Mouse (Mus musculus): ENCODE measurements around the gene Gpr83. TPM values are rescaled to one million over a fixed set of nuclear protein-coding genes. Genes with fewer than 3 reads are reported as not detected.

The Gpr83 gene
- polyA plus RNA-seq (2016; fragmentation: Nextera tagmentation; extraction: Ambion mirVana): 0.08 TPM in 1 of 2 replicates, not detected in the other

DNA sequence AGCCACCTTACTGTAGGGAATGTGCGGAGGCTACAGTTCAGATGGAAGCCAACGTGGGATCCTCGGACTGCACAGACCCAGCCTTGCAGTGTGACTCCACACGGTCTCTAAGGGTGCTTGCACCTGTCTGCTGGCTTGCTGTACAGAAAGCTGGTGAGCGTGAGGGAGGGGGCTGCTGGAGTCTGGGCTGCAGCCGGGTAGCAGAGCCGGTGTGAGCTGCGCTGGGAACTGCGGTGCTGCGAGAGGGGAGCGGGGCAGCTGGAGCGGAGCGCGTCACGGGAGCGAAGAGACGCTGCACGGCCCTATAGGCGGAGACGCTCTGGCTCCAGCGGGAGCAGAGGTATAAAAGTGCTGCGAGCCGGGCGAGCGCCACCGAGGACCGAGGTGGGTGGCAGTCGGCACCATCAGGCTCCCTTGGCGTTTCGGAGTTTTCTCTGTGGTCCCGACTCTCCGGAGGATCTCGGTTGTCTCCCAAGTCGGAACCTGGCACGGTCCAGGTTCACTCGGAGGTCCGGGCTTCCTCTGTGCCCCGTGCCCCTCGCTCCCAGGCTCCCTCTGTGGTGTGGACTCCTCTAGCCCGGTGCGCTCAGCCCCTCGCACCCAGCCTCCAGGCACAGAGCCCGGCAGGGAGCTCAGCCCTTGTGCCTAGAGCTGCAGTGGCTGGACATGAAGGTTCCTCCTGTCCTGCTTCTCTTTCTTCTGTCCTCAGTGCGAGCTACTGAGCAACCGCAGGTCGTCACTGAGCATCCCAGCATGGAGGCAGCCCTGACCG is at the start of gene Gpr83:
Gene Gpr83, plus strand, starts transcription at position 343 of the 772 bp plus-strand sequence.
- 2% methylated on average over 47 of the region's 47 CpGs for WGBS
- Histone ChIP-seq H3K27ac (no peak within 1 kb of the TSS), H3K27me3 (ENCODE audit: low read depth, poor library complexity, severe bottlenecking) (peaks cover 62% of the 10 kb centered on the region)

DNA sequence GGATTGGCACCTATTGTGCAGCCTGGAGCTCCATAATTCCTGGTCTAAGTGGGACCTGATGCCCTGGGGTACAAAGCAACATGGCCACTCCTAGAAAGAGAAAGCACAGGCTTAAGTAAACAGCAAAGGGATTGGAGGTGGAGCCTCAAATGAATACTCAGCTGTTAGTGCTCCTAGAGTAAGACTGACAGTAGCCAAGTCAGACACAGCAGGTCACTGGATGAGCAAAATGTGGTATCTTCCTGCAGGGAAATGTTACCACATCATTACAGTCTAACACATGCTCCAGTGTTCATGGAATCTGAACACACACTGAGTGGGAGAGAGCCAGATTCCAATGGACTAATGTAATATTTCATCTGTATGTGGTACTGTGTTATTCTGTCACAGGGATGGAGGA is 38.6 kb upstream of the Gpr83 start:
- no peaks in the 10 kb centered on the region for H3K27me3 ChIP-seq (ENCODE audit: low read depth, poor library complexity, severe bottlenecking)

More for the DNA sequence above, at the start of gene Gpr83:
- peak; percentile 70 for DNase-seq (ENCODE audit: low spot score)
- H3K4me1 ChIP-seq: peaks cover 10% of the 10 kb centered on the region
- H3K4me3 ChIP-seq: peak within 1 kb of the TSS; percentile 56
- no peaks in the 10 kb centered on the region for H3K9me3 ChIP-seq (replicated peaks)
- no peaks in the 10 kb centered on the region for H3K36me3 ChIP-seq

DNA sequence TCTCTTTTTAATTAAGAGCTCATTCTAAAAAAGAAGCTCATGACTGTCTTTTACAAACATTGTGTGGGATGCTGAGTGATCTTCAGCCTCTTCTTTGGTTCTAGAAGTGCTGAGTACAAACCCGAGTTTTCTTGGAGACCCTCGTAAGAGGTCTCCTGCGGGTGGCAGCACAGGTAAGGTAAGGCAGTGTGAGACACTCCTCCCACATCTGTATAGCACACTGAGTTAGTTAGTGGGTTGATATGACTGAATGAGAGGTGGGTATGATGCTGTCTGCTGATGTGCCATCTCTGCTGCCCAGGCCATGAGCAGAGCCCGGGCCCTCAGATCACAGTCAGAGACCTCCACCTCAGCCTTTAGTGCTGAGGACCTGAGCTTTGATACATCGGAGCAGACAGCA is 35.2 kb upstream of the Gpr83 start:
- Histone ChIP-seq H3K4me3 (no peak overlapping the region), H3K4me1 (no peaks in the 10 kb centered on the region), H3K27me3 (ENCODE audit: low read depth, poor library complexity, severe bottlenecking) (no peaks in the 10 kb centered on the region), H3K36me3 (peaks cover 90% of the 10 kb centered on the region), H3K9me3 (replicated peaks) (no peaks in the 10 kb centered on the region), H3K27ac (no peak overlapping the region)
- DNase-seq (ENCODE audit: low spot score): no peak
- WGBS: 93% methylated on average over 5 of the region's 5 CpGs

More for the DNA sequence above, 38.6 kb upstream of the Gpr83 start:
- no peaks in the 10 kb centered on the region for H3K9me3 ChIP-seq (replicated peaks)
- no peak for DNase-seq (ENCODE audit: low spot score)
- no peaks in the 10 kb centered on the region for H3K4me1 ChIP-seq
- no peak overlapping the region for H3K4me3 ChIP-seq
- H3K27ac ChIP-seq: no peak overlapping the region
- peaks cover 95% of the 10 kb centered on the region for H3K36me3 ChIP-seq

DNA sequence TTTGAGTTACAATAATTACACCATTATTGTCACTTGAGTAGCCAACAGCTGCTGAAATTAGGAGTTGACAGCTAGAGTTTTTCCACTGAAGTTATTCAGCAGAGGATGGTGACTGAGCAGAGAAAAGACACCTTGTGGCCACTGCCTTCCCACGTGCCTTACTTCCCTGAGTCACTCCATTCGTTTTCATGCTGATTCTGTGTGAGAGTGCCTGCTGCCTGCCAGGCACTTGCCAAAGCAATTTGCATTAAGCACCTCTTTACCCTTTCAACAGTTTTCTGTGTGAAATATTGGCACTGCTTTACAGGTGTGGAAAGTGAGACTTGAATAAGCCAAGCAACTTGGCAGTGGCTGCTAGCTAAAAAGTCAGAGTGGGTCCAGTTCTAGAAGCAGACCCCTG is 32.1 kb upstream of the Gpr83 start:
- no peak overlapping the region for H3K27ac ChIP-seq
- H3K36me3 ChIP-seq: peaks cover 89% of the 10 kb centered on the region
- H3K4me1 ChIP-seq: no peaks in the 10 kb centered on the region
- WGBS: 58% methylated on average over 2 of the region's 2 CpGs
- DNase-seq (ENCODE audit: low spot score): no peak
- no peak overlapping the region for H3K4me3 ChIP-seq
- H3K27me3 ChIP-seq (ENCODE audit: low read depth, poor library complexity, severe bottlenecking): no peaks in the 10 kb centered on the region
- H3K9me3 ChIP-seq (replicated peaks): no peaks in the 10 kb centered on the region

DNA sequence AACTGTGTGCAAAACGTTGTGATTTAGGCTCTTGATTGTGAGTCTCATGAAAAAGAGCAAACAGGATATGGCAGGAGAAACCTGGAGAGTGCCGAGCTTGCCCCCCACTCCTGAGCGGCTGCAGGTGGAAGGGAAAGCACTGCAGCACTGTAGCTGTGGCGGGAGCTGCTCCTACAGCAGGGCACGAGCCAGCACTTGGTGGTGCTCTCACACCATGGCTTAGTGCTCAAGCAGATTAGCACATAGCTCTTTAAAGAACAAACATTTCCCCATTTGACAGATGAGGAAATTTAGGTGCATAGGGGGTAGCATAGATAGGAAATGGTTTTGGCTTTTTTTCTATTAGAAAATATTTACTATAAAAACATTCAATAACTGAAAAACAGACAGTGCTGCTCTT is 28.0 kb upstream of the Gpr83 start:
- H3K4me3 ChIP-seq: no peak overlapping the region
- 86% methylated on average over 5 of the region's 5 CpGs for WGBS
- no peak overlapping the region for H3K27ac ChIP-seq
- H3K36me3 ChIP-seq: peaks cover 90% of the 10 kb centered on the region
- no peak for DNase-seq (ENCODE audit: low spot score)
- H3K27me3 ChIP-seq (ENCODE audit: low read depth, poor library complexity, severe bottlenecking): no peaks in the 10 kb centered on the region
- H3K4me1 ChIP-seq: no peaks in the 10 kb centered on the region
- H3K9me3 ChIP-seq (replicated peaks): no peaks in the 10 kb centered on the region

DNA sequence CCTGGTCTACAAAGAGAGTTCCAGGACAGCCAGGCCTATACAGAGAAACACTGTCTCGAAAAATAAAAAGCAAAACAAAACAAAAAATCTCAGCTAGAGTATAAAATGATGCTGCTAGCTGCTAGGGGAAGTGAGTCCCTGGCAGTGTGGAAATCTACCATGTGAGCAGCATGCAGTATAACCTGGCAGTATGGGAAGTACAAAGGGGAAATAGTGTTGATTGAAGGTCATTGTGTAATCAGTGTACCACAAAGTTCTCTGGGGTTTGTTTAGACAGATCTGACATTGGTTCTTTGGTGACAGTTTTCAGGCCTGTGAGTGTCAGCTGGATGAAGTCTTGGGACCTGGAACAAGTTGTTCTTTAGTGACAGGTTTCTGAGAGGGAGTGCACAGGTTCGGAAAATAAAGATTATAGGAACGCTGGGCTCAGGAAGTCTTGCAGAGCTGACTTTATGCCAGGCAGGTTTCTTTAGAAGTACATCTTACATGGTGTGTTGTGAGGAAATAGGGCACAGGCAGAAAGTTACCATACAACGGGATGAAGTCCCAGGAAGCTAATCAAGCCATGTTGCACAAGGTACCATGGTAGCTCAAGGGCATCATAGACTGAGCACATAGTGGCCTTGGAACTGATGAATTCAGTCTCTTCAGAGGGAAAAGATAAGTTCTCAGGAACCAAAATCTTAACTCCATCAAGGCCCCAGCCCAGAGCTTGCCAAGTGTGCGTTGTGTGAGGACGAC is 24.5 kb upstream of the Gpr83 start:
- H3K36me3 ChIP-seq: peaks cover 66% of the 10 kb centered on the region
- 90% methylated on average over 6 of the region's 6 CpGs for WGBS
- DNase-seq (ENCODE audit: low spot score): no peak
- H3K27ac ChIP-seq: no peak overlapping the region
- no peaks in the 10 kb centered on the region for H3K9me3 ChIP-seq (replicated peaks)
- no peaks in the 10 kb centered on the region; the same call in 1 of the 2 replicates for H3K4me1 ChIP-seq
- no peaks in the 10 kb centered on the region for H3K27me3 ChIP-seq (ENCODE audit: low read depth, poor library complexity, severe bottlenecking)
- H3K4me3 ChIP-seq: no peak overlapping the region

DNA sequence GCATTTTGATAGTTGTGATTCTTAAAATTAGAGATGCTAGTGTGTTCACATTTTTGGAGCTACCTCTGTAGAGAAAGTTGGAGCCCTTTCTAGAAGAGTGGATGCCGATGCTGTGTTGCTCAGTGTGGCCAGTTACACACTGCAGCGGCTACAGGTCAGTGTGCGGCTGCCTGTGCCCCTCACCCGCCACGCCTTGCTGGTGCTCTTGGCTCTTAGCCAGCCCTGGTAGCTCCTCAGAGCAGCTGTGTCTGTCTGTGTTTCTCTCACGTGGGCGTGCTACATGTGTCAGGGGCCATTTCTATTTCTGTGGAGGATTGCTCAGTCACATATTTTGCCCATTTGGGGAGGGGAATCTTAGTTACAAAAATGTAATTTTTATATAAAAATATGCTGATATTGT is 20.5 kb upstream of the Gpr83 start:
- H3K4me3 ChIP-seq: no peak overlapping the region
- no peak overlapping the region for H3K27ac ChIP-seq
- WGBS: 90% methylated on average over 7 of the region's 7 CpGs
- no peaks in the 10 kb centered on the region for H3K27me3 ChIP-seq (ENCODE audit: low read depth, poor library complexity, severe bottlenecking)
- DNase-seq (ENCODE audit: low spot score): no peak
- no peaks in the 10 kb centered on the region for H3K9me3 ChIP-seq (replicated peaks)
- H3K4me1 ChIP-seq: peaks cover 14% of the 10 kb centered on the region
- H3K36me3 ChIP-seq: peaks cover 26% of the 10 kb centered on the region

DNA sequence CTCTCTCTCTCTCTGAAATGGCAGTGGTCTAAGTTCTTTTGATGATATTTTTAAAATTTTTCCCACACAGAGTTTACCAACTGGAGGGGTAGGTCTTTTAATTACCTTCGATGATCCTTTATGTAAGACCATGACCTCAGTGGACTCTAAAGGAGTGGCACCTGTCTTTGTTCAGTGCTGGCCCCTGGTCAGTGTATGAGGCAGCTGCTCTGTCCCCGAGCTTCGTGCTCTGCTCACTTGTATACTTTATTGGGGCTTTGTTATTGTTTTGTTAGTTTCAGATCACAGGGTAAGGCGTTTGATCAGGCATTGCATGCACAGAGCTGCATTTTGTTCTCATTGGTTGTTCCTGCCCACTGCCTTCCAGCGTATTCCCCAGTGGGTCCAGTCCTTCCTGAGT is 20.0 kb upstream of the Gpr83 start:
- H3K27ac ChIP-seq: no peak overlapping the region
- H3K4me3 ChIP-seq: no peak overlapping the region
- peaks cover 14% of the 10 kb centered on the region for H3K4me1 ChIP-seq
- no peak for DNase-seq (ENCODE audit: low spot score)
- H3K36me3 ChIP-seq: peaks cover 22% of the 10 kb centered on the region
- WGBS: 85% methylated on average over 5 of the region's 5 CpGs
- no peaks in the 10 kb centered on the region for H3K9me3 ChIP-seq (replicated peaks)
- H3K27me3 ChIP-seq (ENCODE audit: low read depth, poor library complexity, severe bottlenecking): no peaks in the 10 kb centered on the region

DNA sequence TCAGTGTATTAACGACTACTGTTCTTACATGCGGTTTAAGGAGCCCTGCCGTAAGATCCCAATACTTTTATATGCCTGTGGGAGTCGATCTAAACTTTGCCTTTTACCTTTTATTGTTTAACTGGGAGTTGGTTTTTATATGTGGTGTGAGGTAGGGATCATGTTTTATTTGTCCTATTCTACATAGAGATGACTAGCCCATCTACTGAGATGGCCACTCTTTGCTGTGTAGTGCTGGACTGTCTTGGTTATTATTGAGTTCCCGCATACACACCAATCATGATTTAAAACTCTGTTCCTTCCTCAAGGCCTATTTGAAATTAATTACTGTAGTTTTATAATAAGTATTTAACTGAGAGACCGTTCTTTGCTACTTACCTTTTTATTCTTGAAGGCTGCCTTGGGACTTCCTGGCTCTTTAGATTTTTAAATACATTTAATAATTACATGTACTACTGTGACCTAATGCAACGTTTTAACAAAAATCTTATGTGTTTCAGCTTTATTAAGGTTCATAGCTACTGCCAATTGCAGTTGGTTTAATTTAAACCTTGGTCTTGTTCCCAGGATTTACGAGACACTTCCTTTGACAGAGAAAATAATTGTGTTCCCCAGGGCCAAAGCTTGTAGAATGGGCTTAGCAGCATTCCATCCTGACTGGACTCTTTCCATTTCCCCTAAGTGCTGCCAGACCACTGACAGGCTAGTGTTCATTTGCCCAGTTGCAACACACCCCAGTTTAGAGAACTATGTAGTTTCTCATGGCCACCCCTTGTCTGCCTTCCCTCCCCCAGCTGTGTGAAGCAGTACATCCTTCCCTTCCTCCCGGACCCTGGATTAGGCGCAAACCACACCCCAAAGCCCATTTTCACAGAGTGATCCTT is 17.9 kb upstream of the Gpr83 start:
- Histone ChIP-seq H3K4me3 (no peak overlapping the region), H3K4me1 (peaks cover 14% of the 10 kb centered on the region), H3K9me3 (replicated peaks) (no peaks in the 10 kb centered on the region), H3K27me3 (ENCODE audit: low read depth, poor library complexity, severe bottlenecking) (no peaks in the 10 kb centered on the region), H3K27ac (0 out of 2 replicates have a peak overlapping the region, but pooled peaks have one; percentile 47), H3K36me3 (peaks cover 5% of the 10 kb centered on the region; the same call in 1 of the 2 replicates)
- DNase-seq (ENCODE audit: low spot score): no peak
- WGBS: 78% methylated on average over 10 of the region's 10 CpGs

DNA sequence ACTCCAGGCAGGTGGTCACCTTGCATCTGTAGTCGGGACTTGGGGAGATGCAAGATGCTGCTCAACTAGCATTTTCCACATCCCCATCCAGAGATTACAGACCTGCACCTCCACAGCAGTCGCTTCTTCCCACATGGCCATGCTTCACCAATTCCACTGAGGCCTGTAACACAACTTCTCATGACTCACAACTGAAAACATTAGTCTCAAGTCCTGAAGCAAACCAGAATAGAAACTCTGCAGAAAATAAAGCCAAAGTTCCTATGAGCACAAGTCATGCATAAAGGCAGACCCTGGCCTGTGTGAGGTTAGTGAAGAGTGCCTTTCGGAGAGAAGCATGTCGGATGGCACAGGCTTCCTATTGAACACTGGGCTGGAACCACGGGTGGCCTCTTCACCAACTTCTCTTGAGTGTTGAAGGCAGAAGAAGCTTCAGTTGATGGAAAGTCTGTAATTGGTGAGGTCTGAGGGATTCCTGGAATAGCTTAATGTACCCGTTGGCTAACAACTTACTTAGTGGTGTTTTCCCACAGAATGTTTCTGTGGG is 16.6 kb upstream of the Gpr83 start:
- Histone ChIP-seq H3K4me1 (peaks cover 14% of the 10 kb centered on the region), H3K4me3 (no peak overlapping the region), H3K9me3 (replicated peaks) (no peaks in the 10 kb centered on the region), H3K27me3 (ENCODE audit: low read depth, poor library complexity, severe bottlenecking) (no peaks in the 10 kb centered on the region), H3K27ac (0 out of 2 replicates have a peak overlapping the region, but pooled peaks have one; percentile 15), H3K36me3 (no peaks in the 10 kb centered on the region)
- no peak for DNase-seq (ENCODE audit: low spot score)
- WGBS: 92% methylated on average over 6 of the region's 6 CpGs

DNA sequence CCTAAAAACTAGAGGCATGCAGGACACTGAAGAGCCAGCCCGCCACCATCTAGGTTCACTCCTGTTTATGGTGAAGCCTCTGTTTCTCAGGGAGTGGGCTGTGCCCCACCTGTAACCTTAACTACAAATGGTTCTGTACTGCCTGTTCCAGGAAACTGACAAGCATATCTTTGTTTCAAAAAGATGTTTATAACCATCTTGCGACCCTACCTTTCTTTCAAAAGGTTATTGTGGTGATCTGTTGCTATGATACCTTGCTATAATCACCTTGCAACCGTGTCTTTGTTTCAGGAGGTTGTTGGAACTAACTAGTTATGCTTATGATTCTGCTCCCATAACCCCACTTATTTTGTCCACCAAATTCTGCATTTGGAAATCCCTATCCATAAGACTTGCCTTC is 16.1 kb upstream of the Gpr83 start:
- Histone ChIP-seq H3K27ac (no peak overlapping the region), H3K4me3 (no peak overlapping the region), H3K9me3 (replicated peaks) (no peaks in the 10 kb centered on the region), H3K36me3 (no peaks in the 10 kb centered on the region), H3K4me1 (peaks cover 14% of the 10 kb centered on the region), H3K27me3 (ENCODE audit: low read depth, poor library complexity, severe bottlenecking) (no peaks in the 10 kb centered on the region)
- WGBS: 90% methylated on average over 3 of the region's 3 CpGs
- DNase-seq (ENCODE audit: low spot score): no peak

DNA sequence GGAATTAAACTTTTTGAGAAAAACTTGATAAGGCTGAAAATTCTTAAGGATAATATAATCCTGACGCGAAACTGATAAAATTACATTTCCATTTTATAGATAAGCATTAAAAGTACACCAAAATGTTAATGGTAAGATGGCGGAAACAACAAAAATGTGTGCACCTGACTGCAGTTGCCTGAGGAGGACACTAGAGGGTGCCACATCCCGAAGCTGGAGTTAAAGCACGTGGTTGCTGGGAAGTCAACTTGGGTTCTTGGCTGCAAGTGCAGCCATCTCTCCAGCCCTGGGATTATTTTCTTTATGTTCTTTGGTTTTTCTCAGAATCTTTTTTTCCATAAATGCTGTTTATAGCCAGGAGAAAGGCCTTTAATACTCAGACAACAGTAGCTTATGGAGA is 13.6 kb upstream of the Gpr83 start:
- no peaks in the 10 kb centered on the region for H3K9me3 ChIP-seq (replicated peaks)
- H3K27ac ChIP-seq: no peak overlapping the region
- H3K4me1 ChIP-seq: peaks cover 14% of the 10 kb centered on the region
- no peaks in the 10 kb centered on the region for H3K27me3 ChIP-seq (ENCODE audit: low read depth, poor library complexity, severe bottlenecking)
- no peaks in the 10 kb centered on the region for H3K36me3 ChIP-seq
- DNase-seq (ENCODE audit: low spot score): no peak
- WGBS: 45% methylated on average over 5 of the region's 5 CpGs
- H3K4me3 ChIP-seq: no peak overlapping the region

All from limb, embryonic 10.5 days (tissue).